Mouse (Mus musculus) embryonic facial prominence, embryonic 15.5 days (tissue): ENCODE measurements at regions not wholly inside any gene's neighbourhood (a gene's known extent, or its start where the extent isn't known, plus 50 kb on each side); places are given as distances from the start of the nearest gene placed in this dataset.

Experiments
- ATAC-seq: fragments of 200-750 bp; cut with Nextera tagmentation; 2 replicates; pipeline ENCODE4 v1.8.0; 2017; ENCODE audit warnings: low read depth, moderate TSS enrichment; ENCODE audit not compliant: insufficient number of reproducible peaks, low FRiP score, low TSS enrichment
- H3K27ac ChIP-seq: fragments of 300-500 bp; sonication (generic); replicated peaks from 2 replicates; pipeline ENCODE4 v1.5.1; 2015; ENCODE audit warnings: mild to moderate bottlenecking, inconsistent platforms
- H3K27me3 ChIP-seq: fragments of 300-500 bp; sonication (generic); 2 replicates; pipeline ENCODE4 v1.6.1; 2015; ENCODE audit warnings: inconsistent platforms
- H3K36me3 ChIP-seq: fragments of 300-500 bp; sonication (generic); 2 replicates; pipeline ENCODE4 v1.6.1; 2015; ENCODE audit warnings: mild to moderate bottlenecking, inconsistent platforms
- H3K4me1 ChIP-seq: fragments of 300-500 bp; sonication (generic); 2 replicates; pipeline ENCODE4 v1.6.1; 2015; ENCODE audit warnings: inconsistent platforms
- H3K4me2 ChIP-seq: fragments of 300-500 bp; sonication (generic); replicated peaks from 2 replicates; pipeline ENCODE4 v1.6.1; 2015; ENCODE audit warnings: mild to moderate bottlenecking, inconsistent platforms
- H3K4me3 ChIP-seq: fragments of 300-500 bp; sonication (generic); replicated peaks from 2 replicates; pipeline ENCODE4 v1.5.1; 2015; ENCODE audit warnings: mild to moderate bottlenecking, inconsistent platforms
- H3K9ac ChIP-seq: fragments of 300-500 bp; sonication (generic); 2 replicates; pipeline ENCODE4 v1.6.1; 2015; ENCODE audit warnings: inconsistent platforms
- H3K9me3 ChIP-seq: fragments of 300-500 bp; sonication (generic); replicated peaks from 2 replicates; pipeline ENCODE4 v1.6.1; 2016; ENCODE audit warnings: inconsistent platforms
- WGBS: fragments of 180-500 bp; shearing (Covaris S2); methylation state at CpG from one replicate; pipeline ENCODE4 v1.1.7; 2015; 5-methylcytosine and 5-hydroxymethylcytosine counted together

DNA sequence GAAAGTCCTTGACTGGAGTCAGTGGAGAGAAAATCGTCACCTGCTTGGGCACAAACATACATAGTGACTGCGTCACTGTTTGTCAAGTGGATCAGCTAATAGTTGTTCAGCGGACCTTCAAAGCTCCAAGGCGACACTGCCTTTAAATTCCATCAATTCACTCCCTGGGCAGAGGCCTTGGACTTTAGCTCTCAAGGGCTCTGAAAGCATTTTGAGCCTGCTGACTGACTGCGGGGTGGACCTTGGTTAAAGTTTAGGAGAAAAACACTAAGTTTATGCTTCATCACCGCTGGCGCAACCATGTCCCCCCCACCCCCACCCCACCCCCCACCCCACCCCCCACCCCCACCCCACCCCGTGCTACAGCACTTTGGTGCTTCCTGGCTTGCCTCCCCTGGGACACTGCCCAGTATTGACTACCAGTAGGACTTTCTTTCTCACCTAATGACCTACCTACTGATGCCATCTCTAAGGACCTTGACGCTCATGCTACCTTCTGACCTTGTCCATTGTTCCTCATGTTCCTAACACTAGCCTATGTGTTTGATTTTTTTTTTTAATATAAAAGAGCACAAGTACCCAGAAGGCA, 1132.3 kb downstream of the Gsdmc2 start:
- H3K4me1 ChIP-seq: no peaks in the 10 kb centered on the region
- no peak overlapping the region for H3K4me3 ChIP-seq
- no peaks in the 10 kb centered on the region for H3K36me3 ChIP-seq
- H3K27ac ChIP-seq: no peak overlapping the region
- no peak overlapping the region for H3K9ac ChIP-seq
- no peak overlapping the region for H3K4me2 ChIP-seq
- 87% methylated on average over 8 of the region's 9 CpGs for WGBS
- no peak for ATAC-seq
- no peaks in the 10 kb centered on the region for H3K27me3 ChIP-seq
- H3K9me3 ChIP-seq: no peaks in the 10 kb centered on the region

DNA sequence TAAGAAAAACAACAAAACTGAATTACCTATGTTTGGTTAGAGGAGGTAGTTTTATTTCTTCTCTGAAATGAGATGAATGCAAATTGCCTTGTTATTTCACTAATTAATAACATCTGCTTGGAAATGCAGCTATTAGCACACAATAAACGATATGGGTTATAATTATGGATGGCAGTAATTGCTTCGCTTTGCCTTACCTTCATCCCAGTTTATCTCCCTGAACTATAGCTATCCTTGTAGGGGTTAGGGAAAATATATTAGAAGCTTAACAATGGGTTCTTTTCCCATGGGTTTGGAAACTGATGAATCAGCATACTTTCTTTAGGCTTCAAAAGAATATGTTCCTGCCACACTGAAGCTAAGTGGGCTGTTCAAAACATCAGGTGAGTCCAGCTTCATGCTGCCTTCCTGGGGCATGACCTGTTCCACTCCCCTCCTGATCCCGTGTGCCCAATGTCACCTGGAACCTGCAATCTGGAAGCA, 1132.9 kb downstream of the Gsdmc2 start:
- no peak overlapping the region for H3K9ac ChIP-seq
- WGBS: 64% methylated on average over 3 of the region's 3 CpGs
- no peak overlapping the region for H3K4me2 ChIP-seq
- H3K27ac ChIP-seq: no peak overlapping the region
- H3K27me3 ChIP-seq: no peaks in the 10 kb centered on the region
- no peaks in the 10 kb centered on the region for H3K9me3 ChIP-seq
- H3K4me1 ChIP-seq: no peaks in the 10 kb centered on the region
- H3K36me3 ChIP-seq: no peaks in the 10 kb centered on the region
- no peak overlapping the region for H3K4me3 ChIP-seq
- ATAC-seq: no peak

GRCm38 (mm10) chr15:62709546-62709945, 1135.4 kb downstream of the Gsdmc2 start:
- Histone ChIP-seq H3K36me3 (no peaks in the 10 kb centered on the region), H3K4me2 (no peak overlapping the region), H3K4me1 (no peaks in the 10 kb centered on the region), H3K4me3 (no peak overlapping the region), H3K27me3 (no peaks in the 10 kb centered on the region), H3K27ac (no peak overlapping the region), H3K9me3 (no peaks in the 10 kb centered on the region), H3K9ac (no peak overlapping the region)
- WGBS: 70% methylated on average over 2 of the region's 2 CpGs
- ATAC-seq: no peak

GRCm38 (mm10) chr15:62698559-62698958, 1146.4 kb downstream of the Gsdmc2 start:
- Histone ChIP-seq H3K9ac (no peak overlapping the region), H3K9me3 (no peaks in the 10 kb centered on the region), H3K27ac (no peak overlapping the region), H3K4me3 (no peak overlapping the region), H3K27me3 (no peaks in the 10 kb centered on the region), H3K36me3 (no peaks in the 10 kb centered on the region), H3K4me2 (no peak overlapping the region), H3K4me1 (no peaks in the 10 kb centered on the region)
- ATAC-seq: no peak
- WGBS: 45% methylated on average over 1 of the region's 1 CpGs

- no peak for ATAC-seq
- 49% methylated on average over 3 of the region's 3 CpGs for WGBS
- Histone ChIP-seq H3K36me3 (no peaks in the 10 kb centered on the region), H3K27me3 (no peaks in the 10 kb centered on the region), H3K4me1 (no peaks in the 10 kb centered on the region), H3K27ac (no peak overlapping the region), H3K9ac (no peak overlapping the region), H3K4me2 (no peak overlapping the region), H3K9me3 (no peaks in the 10 kb centered on the region), H3K4me3 (no peak overlapping the region)
Observed at GRCm38 (mm10) chr15:62694734-62695133, 1150.2 kb downstream of the Gsdmc2 start.

- WGBS: 97% methylated on average over 9 of the region's 10 CpGs
Observed at GRCm38 (mm10) chr15:62693671-62694070, 1151.3 kb downstream of the Gsdmc2 start.

DNA sequence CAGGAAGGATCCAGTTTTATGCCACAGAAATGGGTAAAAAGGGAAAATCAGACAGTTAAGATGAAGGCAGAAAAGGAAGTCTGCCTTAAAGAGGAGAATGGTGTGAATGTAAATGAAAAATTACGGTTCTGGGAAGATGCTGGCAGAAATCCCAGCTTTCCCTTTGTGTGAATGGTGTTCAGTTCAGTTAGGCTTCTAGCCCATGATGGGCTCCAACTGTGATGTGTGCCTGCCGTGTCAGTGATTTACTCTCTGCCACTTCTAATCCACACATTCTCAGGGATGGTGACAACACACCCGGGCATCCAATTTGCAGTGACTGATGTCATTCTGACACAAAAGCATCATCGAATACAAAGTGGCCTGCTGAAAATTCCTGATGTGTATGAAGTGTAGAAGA, 1171.6 kb downstream of the Gsdmc2 start:
- no peak for ATAC-seq
- 69% methylated on average over 4 of the region's 4 CpGs for WGBS

More at GRCm38 (mm10) chr15:62693671-62694070, 1151.3 kb downstream of the Gsdmc2 start:
- Histone ChIP-seq H3K9me3 (no peaks in the 10 kb centered on the region), H3K4me3 (no peak overlapping the region), H3K36me3 (no peaks in the 10 kb centered on the region), H3K27ac (no peak overlapping the region), H3K4me2 (no peak overlapping the region), H3K4me1 (no peaks in the 10 kb centered on the region), H3K9ac (no peak overlapping the region), H3K27me3 (no peaks in the 10 kb centered on the region)
- no peak for ATAC-seq

GRCm38 (mm10) chr15:62670026-62670425, 1175.0 kb downstream of the Gsdmc2 start:
- Histone ChIP-seq H3K27me3 (no peaks in the 10 kb centered on the region), H3K4me1 (no peaks in the 10 kb centered on the region), H3K9ac (no peak overlapping the region), H3K4me3 (no peak overlapping the region), H3K36me3 (no peaks in the 10 kb centered on the region), H3K9me3 (no peaks in the 10 kb centered on the region), H3K27ac (no peak overlapping the region), H3K4me2 (no peak overlapping the region)
- WGBS: 72% methylated on average over 3 of the region's 3 CpGs
- ATAC-seq: no peak

More for the DNA sequence above, 1171.6 kb downstream of the Gsdmc2 start:
- Histone ChIP-seq H3K9ac (no peak overlapping the region), H3K9me3 (no peaks in the 10 kb centered on the region), H3K4me1 (no peaks in the 10 kb centered on the region), H3K27me3 (no peaks in the 10 kb centered on the region), H3K4me2 (no peak overlapping the region), H3K4me3 (no peak overlapping the region), H3K27ac (no peak overlapping the region), H3K36me3 (no peaks in the 10 kb centered on the region)

DNA sequence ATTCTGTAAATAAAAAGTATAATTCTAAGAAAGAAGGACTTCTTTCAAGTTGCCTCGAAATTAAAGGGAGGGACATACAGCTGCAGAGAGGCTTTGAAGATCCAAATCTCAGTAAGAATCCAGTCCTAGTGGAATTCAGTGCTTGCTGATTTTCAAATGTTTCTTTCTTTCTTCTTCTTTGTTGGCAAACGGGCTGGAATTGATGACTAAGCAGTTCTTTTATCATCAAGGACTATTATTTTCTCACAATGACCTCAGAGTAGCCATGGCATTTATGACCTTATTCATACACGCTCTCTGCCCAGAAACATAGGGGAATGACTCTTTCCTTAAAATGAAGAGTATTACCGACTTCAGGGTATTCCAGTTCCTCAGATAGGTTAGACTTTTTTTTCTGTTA, 1185.9 kb downstream of the Gsdmc2 start:
- WGBS: 76% methylated on average over 4 of the region's 4 CpGs

DNA sequence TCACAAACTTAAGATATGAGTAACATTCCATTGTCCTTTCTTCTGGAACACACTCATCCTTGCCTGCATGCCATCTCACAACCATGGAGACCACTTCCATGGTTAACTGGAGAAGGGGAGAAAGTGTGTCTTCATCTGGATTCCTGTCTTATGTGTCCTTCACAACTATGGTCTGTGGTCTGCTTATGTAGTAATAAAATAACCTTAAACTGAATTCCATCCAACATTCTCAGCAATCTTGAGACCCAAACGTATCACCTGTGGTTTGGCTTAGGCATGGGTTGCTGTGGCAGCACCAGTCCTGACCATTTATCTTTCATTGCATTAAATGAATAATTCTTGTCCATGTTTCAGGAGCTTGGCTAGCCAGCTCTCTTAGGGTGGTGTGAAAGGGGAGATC, 1186.3 kb downstream of the Gsdmc2 start:
- ATAC-seq: no peak
- H3K27ac ChIP-seq: no peak overlapping the region

More for the DNA sequence above, 1185.9 kb downstream of the Gsdmc2 start:
- H3K27ac ChIP-seq: no peak overlapping the region
- no peaks in the 10 kb centered on the region for H3K27me3 ChIP-seq
- no peak overlapping the region for H3K4me3 ChIP-seq
- no peaks in the 10 kb centered on the region for H3K4me1 ChIP-seq
- ATAC-seq: no peak
- no peaks in the 10 kb centered on the region for H3K9me3 ChIP-seq
- no peak overlapping the region for H3K4me2 ChIP-seq
- H3K36me3 ChIP-seq: no peaks in the 10 kb centered on the region
- no peak overlapping the region for H3K9ac ChIP-seq

DNA sequence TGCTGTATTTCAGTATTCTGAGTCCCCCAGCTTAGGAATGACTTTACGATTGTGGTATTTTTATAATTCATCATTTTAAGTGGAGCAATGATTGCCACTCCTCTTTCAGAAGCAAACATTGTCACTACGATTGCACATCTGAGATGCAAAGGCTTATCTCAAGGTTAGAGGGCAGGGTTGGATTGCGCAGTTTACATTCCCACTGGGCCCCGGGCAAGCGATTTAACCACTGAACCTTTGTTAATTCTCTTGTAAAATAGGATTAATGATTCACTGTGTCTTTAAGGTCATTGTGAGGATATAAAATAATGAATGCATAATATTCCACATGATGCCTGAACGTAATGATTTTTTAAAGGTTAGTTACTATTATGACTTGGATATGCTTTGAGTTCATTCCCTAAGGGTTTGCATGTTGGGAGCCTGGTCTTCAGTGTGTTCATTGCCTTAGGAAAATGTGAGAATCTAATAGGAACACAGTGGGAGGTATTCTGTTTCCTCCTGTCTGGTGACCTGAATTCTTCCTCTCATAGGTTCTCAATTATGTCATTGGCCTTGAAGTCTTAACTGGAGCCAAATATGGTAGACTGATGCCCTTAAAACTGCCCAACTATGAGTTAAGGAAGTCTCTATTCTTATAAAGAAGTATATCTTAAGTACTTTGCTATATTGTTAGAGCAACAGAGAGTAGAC, 1198.4 kb downstream of the Gsdmc2 start:
- ATAC-seq: no peak
- H3K4me1 ChIP-seq: no peaks in the 10 kb centered on the region
- H3K9ac ChIP-seq: no peak overlapping the region
- no peak overlapping the region for H3K27ac ChIP-seq
- H3K4me2 ChIP-seq: no peak overlapping the region
- WGBS: 80% methylated on average over 6 of the region's 6 CpGs
- H3K9me3 ChIP-seq: no peaks in the 10 kb centered on the region
- H3K4me3 ChIP-seq: no peak overlapping the region
- no peaks in the 10 kb centered on the region for H3K27me3 ChIP-seq
- no peaks in the 10 kb centered on the region for H3K36me3 ChIP-seq

More for the DNA sequence above, 1186.3 kb downstream of the Gsdmc2 start:
- no peaks in the 10 kb centered on the region for H3K36me3 ChIP-seq
- WGBS: 77% methylated on average over 1 of the region's 1 CpGs
- H3K4me3 ChIP-seq: no peak overlapping the region
- no peaks in the 10 kb centered on the region for H3K4me1 ChIP-seq
- H3K9ac ChIP-seq: no peak overlapping the region
- no peak overlapping the region for H3K4me2 ChIP-seq
- no peaks in the 10 kb centered on the region for H3K27me3 ChIP-seq
- no peaks in the 10 kb centered on the region for H3K9me3 ChIP-seq

DNA sequence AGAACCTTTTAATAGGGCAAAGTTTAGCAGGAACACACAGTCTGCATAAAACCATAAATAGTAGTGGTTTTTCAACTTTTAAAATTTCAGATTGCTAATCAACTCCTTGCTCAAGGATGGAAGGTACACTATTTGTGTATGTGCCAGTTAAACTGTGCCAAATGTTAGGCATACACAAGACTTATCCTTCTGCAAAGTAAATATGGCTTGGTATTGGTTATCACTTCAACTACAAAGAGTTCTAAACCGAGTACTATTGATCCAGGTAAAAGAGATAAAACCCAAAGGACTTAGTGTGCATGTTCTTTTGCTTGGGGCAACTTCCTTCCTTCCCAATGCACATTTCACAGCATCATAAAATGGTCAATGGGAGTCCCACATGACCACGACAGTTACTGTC, 1200.2 kb downstream of the Gsdmc2 start:
- H3K4me1 ChIP-seq: no peaks in the 10 kb centered on the region
- H3K9me3 ChIP-seq: no peaks in the 10 kb centered on the region
- H3K27ac ChIP-seq: no peak overlapping the region
- H3K4me3 ChIP-seq: no peak overlapping the region
- H3K9ac ChIP-seq: no peak overlapping the region
- ATAC-seq: no peak
- WGBS: 59% methylated on average over 2 of the region's 2 CpGs
- H3K4me2 ChIP-seq: no peak overlapping the region
- H3K27me3 ChIP-seq: no peaks in the 10 kb centered on the region
- H3K36me3 ChIP-seq: no peaks in the 10 kb centered on the region
